Mouse (Mus musculus) intestine, postnatal 0 days (tissue): ENCODE results near the gene Pck1. TPM values are rescaled to one million over a fixed set of nuclear protein-coding genes. Genes with fewer than 3 reads are reported as not detected.
A peak's percentile ranks its signal among the peaks of the same experiment; 100 is the strongest.

ENCODE experiments used
- ATAC-seq: fragments of 200-750 bp; cut with Nextera tagmentation; 2 replicates; pipeline ENCODE4 v1.8.0; 2017; ENCODE audit warnings: mild to moderate bottlenecking, moderate TSS enrichment, moderate library complexity
- H3K27ac ChIP-seq: fragments of 300-500 bp; sonication (generic); 2 replicates; pipeline ENCODE4 v1.5.1; 2014; ENCODE audit warnings: mild to moderate bottlenecking, low read depth, low read length, moderate library complexity
- H3K27me3 ChIP-seq: fragments of 300-500 bp; sonication (generic); replicated peaks from 2 replicates; pipeline ENCODE4 v1.6.1; 2014; ENCODE audit warnings: low read length, mixed read lengths; ENCODE audit not compliant: control insufficient read depth, insufficient read depth
- H3K36me3 ChIP-seq: fragments of 300-500 bp; sonication (generic); 2 replicates; pipeline ENCODE4 v1.6.1; 2014; ENCODE audit warnings: mild to moderate bottlenecking, moderate library complexity; ENCODE audit not compliant: control insufficient read depth, insufficient read depth
- H3K4me1 ChIP-seq: fragments of 300-500 bp; sonication (generic); replicated peaks from 2 replicates; pipeline ENCODE4 v1.6.1; 2014; ENCODE audit warnings: antibody characterized with exemption, low read length, mixed read lengths; ENCODE audit not compliant: control insufficient read depth, insufficient read depth
- H3K4me2 ChIP-seq: fragments of 300-500 bp; sonication (generic); replicated peaks from 2 replicates; pipeline ENCODE4 v1.6.1; 2014; ENCODE audit warnings: low read depth, mild to moderate bottlenecking, moderate library complexity
- H3K4me3 ChIP-seq: fragments of 300-500 bp; sonication (generic); 2 replicates; pipeline ENCODE4 v1.5.1; 2014; ENCODE audit warnings: low read depth, low read length
- H3K9ac ChIP-seq: fragments of 300-500 bp; sonication (generic); 2 replicates; pipeline ENCODE4 v1.6.1; 2014; ENCODE audit warnings: mild to moderate bottlenecking, low read depth, low read length
- H3K9me3 ChIP-seq: fragments of 300-500 bp; sonication (generic); 2 replicates; pipeline ENCODE4 v1.6.1; 2016; ENCODE audit warnings: mixed run types; ENCODE audit not compliant: control insufficient read depth
- CTCF ChIP-seq: sonication (generic); IDR thresholded peaks from 2 replicates; pipeline ENCODE4 v1.5.1; 2016; ENCODE audit warnings: low read depth, mild to moderate bottlenecking, control low read depth, antibody characterized with exemption, moderate library complexity
- WGBS: fragments of 180-500 bp; shearing (Covaris S2); extraction: QIAGEN DNeasy Blood & Tissue Kit; methylation state at CpG from one replicate; pipeline ENCODE4 v1.1.7; 2014; 5-methylcytosine and 5-hydroxymethylcytosine counted together
- polyA plus RNA-seq: library from polyadenylated mRNA; unstranded; fragments of >200 nt; fragmentation: Nextera tagmentation; extraction: Ambion mirVana; gene quantifications from 2 replicates; pipeline ENCODE4 v1.2.1, GENCODE M21; 2015

The Pck1 gene
- polyA plus RNA-seq, 1 experiment from 2014 or later = 249 TPM

DNA sequence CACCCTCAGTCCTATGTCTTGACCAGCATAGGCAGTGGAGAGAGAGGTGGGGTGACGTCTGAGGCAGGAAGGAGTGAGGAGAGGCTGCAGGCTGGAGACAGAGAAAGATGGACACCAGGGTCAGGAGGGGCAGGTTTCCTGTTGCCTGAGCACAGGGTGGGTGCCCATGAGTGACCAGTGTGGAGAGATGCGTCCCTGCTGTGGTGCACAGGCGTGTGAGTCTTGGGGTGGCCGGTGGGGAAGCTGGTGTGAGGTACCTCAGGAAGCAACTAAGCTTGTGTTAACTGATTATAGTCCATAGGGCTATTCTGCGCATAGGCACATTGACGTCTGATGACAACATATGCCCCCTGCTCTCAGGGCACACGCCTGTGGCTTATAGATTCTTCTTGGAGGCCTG, 26.2 kb downstream of the Pck1 start:
- Histone ChIP-seq H3K36me3 (no peaks in the 10 kb centered on the region), H3K9me3 (no peaks in the 10 kb centered on the region), H3K4me1 (no peaks in the 10 kb centered on the region), H3K9ac (no peak overlapping the region), H3K4me2 (no peak overlapping the region), H3K27ac (no peak overlapping the region), H3K27me3 (no peaks in the 10 kb centered on the region), H3K4me3 (no peak overlapping the region)
- no peak for TF ChIP-seq CTCF
- WGBS = 77% methylated on average over 7 of the region's 7 CpGs
- no peak for ATAC-seq

DNA sequence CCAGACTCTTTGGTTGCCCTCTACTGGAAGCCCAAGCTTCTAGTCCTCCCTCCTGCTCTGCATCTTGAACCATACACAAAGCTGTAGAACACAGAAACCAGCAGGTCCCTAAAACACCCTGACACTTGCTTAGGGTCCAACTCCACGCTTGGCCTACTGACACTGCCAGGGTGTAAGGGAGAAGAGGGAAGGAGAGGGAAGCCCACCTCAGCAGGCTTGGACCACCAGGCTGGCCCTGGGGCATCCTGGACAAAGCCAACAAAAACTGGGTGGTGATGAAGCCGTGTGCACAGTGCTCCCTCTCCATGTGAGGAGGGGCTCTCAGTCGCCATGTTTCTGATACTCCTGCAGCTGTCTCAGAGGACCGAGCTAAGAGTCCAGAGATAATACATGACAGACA, 27.2 kb downstream of the Pck1 start:
- Histone ChIP-seq H3K36me3 (no peaks in the 10 kb centered on the region), H3K9ac (no peak overlapping the region), H3K4me1 (no peaks in the 10 kb centered on the region), H3K4me2 (no peak overlapping the region), H3K4me3 (no peak overlapping the region), H3K9me3 (no peaks in the 10 kb centered on the region), H3K27me3 (no peaks in the 10 kb centered on the region; the same call in 1 of the 2 replicates), H3K27ac (no peak overlapping the region)
- WGBS = 72% methylated on average over 4 of the region's 4 CpGs
- TF ChIP-seq CTCF = peak; percentile 25; the same call in 1 of the 2 replicates
- no peak for ATAC-seq

DNA sequence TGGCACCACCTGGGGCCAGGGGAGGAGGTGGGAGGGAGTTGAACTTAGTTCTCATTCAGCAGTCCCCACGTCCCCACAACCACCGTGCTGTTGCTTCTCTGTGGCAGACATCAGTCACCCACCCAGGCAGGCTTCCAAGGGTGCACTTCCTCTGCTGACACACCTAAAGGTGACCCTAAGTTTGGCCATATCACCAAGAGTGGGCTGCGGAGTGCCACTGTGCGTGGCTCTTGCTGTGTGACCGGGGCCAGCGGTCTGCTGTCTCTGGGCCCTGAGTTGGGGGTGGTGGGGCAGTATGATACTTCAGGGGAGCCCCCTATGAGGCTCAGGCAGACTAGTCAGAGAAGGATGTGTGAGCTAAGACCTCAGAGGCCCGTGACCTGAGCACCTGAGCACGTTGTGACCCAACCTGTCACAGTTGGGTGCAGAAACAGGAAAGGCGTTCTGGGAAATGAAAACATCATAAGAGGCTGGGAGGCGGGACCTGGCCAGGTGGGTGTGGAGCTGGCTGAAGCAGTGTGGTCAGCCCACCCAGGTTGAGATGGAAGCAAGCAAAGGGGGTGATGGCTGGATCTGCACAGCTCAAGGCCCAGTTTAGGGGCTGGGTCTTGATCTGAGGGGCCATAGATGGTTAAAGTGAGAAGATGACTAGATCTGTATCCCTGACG, 28.0 kb downstream of the Pck1 start:
- TF ChIP-seq CTCF = no peak
- Histone ChIP-seq H3K4me1 (no peaks in the 10 kb centered on the region), H3K4me3 (no peak overlapping the region), H3K36me3 (no peaks in the 10 kb centered on the region), H3K27ac (no peak overlapping the region), H3K9ac (no peak overlapping the region), H3K4me2 (no peak overlapping the region), H3K9me3 (no peaks in the 10 kb centered on the region), H3K27me3 (no peaks in the 10 kb centered on the region; the same call in 1 of the 2 replicates)
- WGBS = 83% methylated on average over 11 of the region's 11 CpGs
- ATAC-seq = no peak

DNA sequence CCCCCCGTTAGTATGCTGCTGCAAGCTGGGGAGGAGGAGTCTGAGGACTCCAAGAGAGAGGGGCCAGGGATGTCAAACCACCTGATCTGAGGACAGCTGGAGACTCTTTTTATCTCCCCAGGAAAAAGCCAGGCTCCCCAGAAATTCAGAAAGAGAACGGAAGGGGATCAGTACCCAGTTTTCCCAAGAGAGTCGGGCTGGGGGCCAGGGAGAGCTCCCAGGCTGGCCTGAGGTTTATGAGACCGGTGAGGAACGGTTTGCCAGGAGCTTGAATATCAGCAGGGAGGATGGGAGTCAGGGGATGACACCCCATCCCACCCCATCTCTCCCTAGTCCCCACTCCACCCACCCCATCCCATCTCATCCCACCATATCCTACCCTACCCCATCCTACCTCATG, 28.6 kb downstream of the Pck1 start:
- H3K27ac ChIP-seq = no peak overlapping the region
- H3K27me3 ChIP-seq = no peaks in the 10 kb centered on the region; the same call in 1 of the 2 replicates
- no peak overlapping the region for H3K4me2 ChIP-seq
- H3K36me3 ChIP-seq = no peaks in the 10 kb centered on the region
- no peak for TF ChIP-seq CTCF
- 75% methylated on average over 4 of the region's 5 CpGs for WGBS
- H3K4me1 ChIP-seq = no peaks in the 10 kb centered on the region
- ATAC-seq = no peak
- H3K4me3 ChIP-seq = no peak overlapping the region
- H3K9me3 ChIP-seq = no peaks in the 10 kb centered on the region
- H3K9ac ChIP-seq = no peak overlapping the region

DNA sequence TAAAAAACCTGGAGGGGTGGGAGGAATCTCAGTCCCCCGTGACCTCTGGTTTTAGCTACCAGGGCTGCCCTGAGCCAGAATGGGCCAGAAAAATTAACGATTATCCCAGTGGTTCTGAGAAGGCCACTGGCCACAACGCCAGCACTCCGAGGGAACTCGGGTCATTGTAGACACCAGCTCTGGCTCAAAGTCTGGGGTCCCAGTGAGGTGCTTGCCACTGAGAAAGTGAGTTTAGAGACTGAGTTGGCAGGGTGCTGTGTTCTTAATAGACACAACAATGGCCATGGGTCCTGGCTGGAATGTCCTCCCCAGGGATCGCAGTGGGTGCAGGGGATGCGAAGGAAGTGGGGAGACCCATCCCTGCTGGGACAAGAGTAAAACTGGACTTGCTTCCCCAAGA, 29.1 kb downstream of the Pck1 start:
- 91% methylated on average over 7 of the region's 7 CpGs for WGBS
- Histone ChIP-seq H3K4me1 (no peaks in the 10 kb centered on the region), H3K27me3 (no peaks in the 10 kb centered on the region; the same call in 1 of the 2 replicates), H3K36me3 (no peaks in the 10 kb centered on the region), H3K9ac (no peak overlapping the region), H3K27ac (no peak overlapping the region), H3K9me3 (no peaks in the 10 kb centered on the region), H3K4me3 (no peak overlapping the region), H3K4me2 (no peak overlapping the region)
- no peak for ATAC-seq
- TF ChIP-seq CTCF = no peak

DNA sequence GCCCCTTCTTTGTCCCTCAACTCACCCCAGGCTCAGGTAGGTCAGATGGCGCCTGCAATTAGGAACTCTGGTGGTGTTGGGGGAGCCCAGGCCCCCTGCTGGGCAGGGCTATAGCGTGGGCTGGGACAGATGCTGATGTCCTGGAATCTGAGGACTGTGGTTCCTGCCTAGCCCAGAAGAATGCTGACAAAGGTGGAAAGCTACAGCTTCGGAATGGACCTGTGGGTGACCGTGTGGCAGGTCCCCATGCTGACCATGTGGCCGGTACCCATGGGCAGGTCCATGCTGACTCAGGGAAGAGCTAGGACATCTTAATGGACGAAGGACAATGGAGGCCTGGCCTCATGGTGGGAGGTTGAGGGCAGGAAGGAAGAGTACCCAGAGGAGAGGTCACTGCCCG, 29.9 kb downstream of the Pck1 start:
- ATAC-seq = no peak
- H3K4me3 ChIP-seq = no peak overlapping the region
- no peak overlapping the region for H3K4me2 ChIP-seq
- H3K27me3 ChIP-seq = no peaks in the 10 kb centered on the region; the same call in 1 of the 2 replicates
- no peak overlapping the region for H3K27ac ChIP-seq
- peak; percentile 39 for TF ChIP-seq CTCF
- 86% methylated on average over 7 of the region's 7 CpGs for WGBS
- H3K9me3 ChIP-seq = no peaks in the 10 kb centered on the region
- no peak overlapping the region for H3K9ac ChIP-seq
- no peaks in the 10 kb centered on the region for H3K4me1 ChIP-seq
- no peaks in the 10 kb centered on the region for H3K36me3 ChIP-seq
